Mouse (Mus musculus) gastrocnemius, adult 8-10 months (tissue): ENCODE measurements at regions not wholly inside any gene's neighbourhood (a gene's known extent, or its start where the extent isn't known, plus 50 kb on each side); places are given as distances from the start of the nearest gene placed in this dataset.
A peak's percentile ranks its signal among the peaks of the same experiment; 100 is the strongest.

Source experiments
- DNase-seq, 2 experiments: peaks; one replicate each; pipeline ENCODE4 v3.0.0; 2022; ENCODE audit warnings: low spot score in 2 of 2

- DNase-seq: no peak
Observed at GRCm38 (mm10) chr2:128430776-128431291, 160.2 kb upstream of the Spdye4c start.

GRCm38 (mm10) chr2:128431751-128432150, 159.3 kb upstream of the Spdye4c start:
- peak in 1 of 2 experiments; percentile 37 for DNase-seq

GRCm38 (mm10) chr2:128432741-128433140, 158.3 kb upstream of the Spdye4c start:
- DNase-seq: no peak

GRCm38 (mm10) chr2:128433553-128434081, 157.4 kb upstream of the Spdye4c start:
- DNase-seq: no peak

- DNase-seq: no peak
Observed at GRCm38 (mm10) chr2:128434200-128434977, 156.6 kb upstream of the Spdye4c start.

GRCm38 (mm10) chr2:128436378-128436777, 154.6 kb upstream of the Spdye4c start:
- no peak for DNase-seq

GRCm38 (mm10) chr2:128437698-128438097, 153.3 kb upstream of the Spdye4c start:
- no peak for DNase-seq

- DNase-seq: no peak
Observed at GRCm38 (mm10) chr2:128438161-128438822, 152.7 kb upstream of the Spdye4c start.

- DNase-seq: no peak
Observed at GRCm38 (mm10) chr2:128438897-128439296, 152.1 kb upstream of the Spdye4c start.

GRCm38 (mm10) chr2:128444599-128445011, 146.4 kb upstream of the Spdye4c start:
- DNase-seq: no peak

GRCm38 (mm10) chr2:128445443-128445842, 145.6 kb upstream of the Spdye4c start:
- no peak for DNase-seq

GRCm38 (mm10) chr2:128449294-128449693, 141.7 kb upstream of the Spdye4c start:
- no peak for DNase-seq

- no peak for DNase-seq
Observed at GRCm38 (mm10) chr2:128450045-128450444, 141.0 kb upstream of the Spdye4c start.

GRCm38 (mm10) chr2:128451554-128452239, 139.3 kb upstream of the Spdye4c start:
- DNase-seq: no peak

- DNase-seq: no peak
Observed at GRCm38 (mm10) chr2:128452582-128452981, 138.4 kb upstream of the Spdye4c start.

- DNase-seq: no peak
Observed at GRCm38 (mm10) chr2:128454509-128454908, 136.5 kb upstream of the Spdye4c start.

- DNase-seq: no peak
Observed at GRCm38 (mm10) chr2:128457591-128458209, 133.3 kb upstream of the Spdye4c start.

GRCm38 (mm10) chr2:128465214-128465984, 125.6 kb upstream of the Spdye4c start:
- no peak for DNase-seq

GRCm38 (mm10) chr2:128467490-128468245, 123.3 kb upstream of the Spdye4c start:
- no peak for DNase-seq

- no peak for DNase-seq
Observed at GRCm38 (mm10) chr2:128468323-128468722, 122.7 kb upstream of the Spdye4c start.
